Mouse (Mus musculus): ENCODE measurements around the gene Oxnad1. TPM values are rescaled to one million over a fixed set of nuclear protein-coding genes. Genes with fewer than 3 reads are reported as not detected.
"Not testable (repeated sequence)": the region's sequence is repeated elsewhere in the genome, so short reads cannot be mapped to it uniquely, and the experiment has no call there.

Oxnad1 gene
- total RNA-seq, 2 experiments from 2014 or later = 50.4 to 56.2 TPM

- intact Hi-C loops (cut with DNase I) = no loop called here
- no peak for DNase-seq (ENCODE audit: low spot score)
Observed at GRCm38 (mm10) chr14:32134293-32134692, 49.1 kb downstream of the Oxnad1 start.

- DNase-seq (ENCODE audit: low spot score); intact Hi-C loops (cut with DNase I): not testable (repeated sequence)
Observed at GRCm38 (mm10) chr14:32136467-32136866, 51.3 kb downstream of the Oxnad1 start.

GRCm38 (mm10) chr14:32140359-32140965 is 55.3 kb downstream of the Oxnad1 start:
- no peak for DNase-seq (ENCODE audit: low spot score)
- intact Hi-C loops (cut with DNase I) = no loop called here

GRCm38 (mm10) chr14:32141723-32142122 is 56.5 kb downstream of the Oxnad1 start, which contains the start of gene Msmb:
TSS of gene Msmb (plus strand) at chr14:32142023.
- DNase-seq (ENCODE audit: low spot score) = no peak
- intact Hi-C loops (cut with DNase I) = no loop called here

- intact Hi-C loops (cut with DNase I) = no loop called here
- no peak for DNase-seq (ENCODE audit: low spot score)
Observed at GRCm38 (mm10) chr14:32144734-32145133, 59.6 kb downstream of the Oxnad1 start.

- DNase-seq (ENCODE audit: low spot score) = no peak
- intact Hi-C loops (cut with DNase I) = no loop called here
Observed at GRCm38 (mm10) chr14:32145401-32145800, 60.2 kb downstream of the Oxnad1 start.

GRCm38 (mm10) chr14:32145809-32146511 is 60.8 kb downstream of the Oxnad1 start:
- no peak for DNase-seq (ENCODE audit: low spot score)
- intact Hi-C loops (cut with DNase I) = no loop called here

GRCm38 (mm10) chr14:32146578-32146977 is 61.4 kb downstream of the Oxnad1 start:
- no peak for DNase-seq (ENCODE audit: low spot score)
- intact Hi-C loops (cut with DNase I) = no loop called here

- DNase-seq (ENCODE audit: low spot score) = no peak
- intact Hi-C loops (cut with DNase I) = no loop called here
Observed at GRCm38 (mm10) chr14:32150872-32151271, 65.7 kb downstream of the Oxnad1 start.

GRCm38 (mm10) chr14:32152243-32152965 is 67.2 kb downstream of the Oxnad1 start:
- intact Hi-C loops (cut with DNase I) = no loop called here
- no peak for DNase-seq (ENCODE audit: low spot score)

Other genes starting within 250 kb of the Oxnad1 start
- gene Galnt15, start 56.4 kb upstream of the Oxnad1 start, total RNA-seq (2021) = 10 to 100 TPM; 14.1 to 17.1 TPM
- gene Dph3, start 355 bp downstream of the Oxnad1 start, total RNA-seq (2021) = 10 to 100 TPM; 88.8 to 91.0 TPM
- not detected for gene Msmb, start 56.6 kb downstream of the Oxnad1 start, total RNA-seq (2021)
- 100 to 1,000 TPM; 126 TPM for gene Ncoa4, start 74.5 kb downstream of the Oxnad1 start, total RNA-seq (2021)
- gene Timm23, start 116.5 kb downstream of the Oxnad1 start, total RNA-seq (2021) = 100 to 1,000 TPM; 209 to 233 TPM
- 10 to 100 TPM; 21.7 to 22.1 TPM for gene Parg, start 116.6 kb downstream of the Oxnad1 start, total RNA-seq (2021)
- 10 to 100 TPM; 78.0 to 92.1 TPM for gene Ogdhl, start 236.6 kb downstream of the Oxnad1 start, total RNA-seq (2021)